Mouse (Mus musculus): Measurements from ENCODE around the gene Hmmr.
"Not testable (repeated sequence)": the region's sequence is repeated elsewhere in the genome, so short reads cannot be mapped to it uniquely, and the experiment has no call there.

Hmmr gene

GRCm38 (mm10) chr11:40733339-40734174, at the start of gene Hmmr, which contains the start of gene Nudcd2:
TSS of gene Hmmr (minus strand) at chr11:40733422.
TSS of gene Nudcd2 (plus strand) at chr11:40733667.
- peak; percentile 99 for DNase-seq

GRCm38 (mm10) chr11:40781857-40782256, 48.6 kb upstream of the Hmmr start:
- no peak for DNase-seq

- peak; percentile 66 for DNase-seq
Measured at GRCm38 (mm10) chr11:40775315-40776269, 42.4 kb upstream of the Hmmr start.

GRCm38 (mm10) chr11:40764690-40765089, 31.5 kb upstream of the Hmmr start:
- no peak for DNase-seq

GRCm38 (mm10) chr11:40763395-40763794, 30.2 kb upstream of the Hmmr start:
- peak; percentile 43 for DNase-seq

GRCm38 (mm10) chr11:40759896-40760295, 26.7 kb upstream of the Hmmr start:
- DNase-seq: no peak

- peak; percentile 4 for DNase-seq
Measured at GRCm38 (mm10) chr11:40755968-40756367, 22.7 kb upstream of the Hmmr start.

- DNase-seq: peak; percentile 98
Measured at GRCm38 (mm10) chr11:40755109-40755627, 21.9 kb upstream of the Hmmr start, which contains the start of gene Ccng1. TSS of gene Ccng1 (minus strand) at chr11:40755311.

- DNase-seq: no peak
Measured at GRCm38 (mm10) chr11:40754664-40755107, 21.5 kb upstream of the Hmmr start.

- no peak for DNase-seq
Measured at GRCm38 (mm10) chr11:40753836-40754235, 20.6 kb upstream of the Hmmr start.

- no peak for DNase-seq
Measured at GRCm38 (mm10) chr11:40747716-40748115, 14.5 kb upstream of the Hmmr start.

- DNase-seq: no peak
Measured at GRCm38 (mm10) chr11:40746361-40746760, 13.1 kb upstream of the Hmmr start.

GRCm38 (mm10) chr11:40744348-40744747, 11.1 kb upstream of the Hmmr start:
- no peak for DNase-seq

GRCm38 (mm10) chr11:40741605-40742262, 8.5 kb upstream of the Hmmr start:
- no peak for DNase-seq

GRCm38 (mm10) chr11:40737369-40737768, 4.1 kb upstream of the Hmmr start:
- DNase-seq: no peak

- peak; percentile 34 for DNase-seq
Measured at GRCm38 (mm10) chr11:40734251-40734752, 1.1 kb upstream of the Hmmr start.

GRCm38 (mm10) chr11:40732997-40733338, 254 bp downstream of the Hmmr start:
- DNase-seq: no peak

GRCm38 (mm10) chr11:40718324-40718723, 14.9 kb downstream of the Hmmr start:
- DNase-seq: no peak

- DNase-seq: peak; percentile 8
Measured at GRCm38 (mm10) chr11:40715524-40715923, 17.7 kb downstream of the Hmmr start.

GRCm38 (mm10) chr11:40713858-40714257, 19.4 kb downstream of the Hmmr start:
- DNase-seq: no peak

- not testable (repeated sequence) for DNase-seq
Measured at GRCm38 (mm10) chr11:40709899-40710298, 23.3 kb downstream of the Hmmr start.

- DNase-seq: no peak
Measured at GRCm38 (mm10) chr11:40695103-40695502, 38.1 kb downstream of the Hmmr start, which contains the start of gene Mat2b. TSS of gene Mat2b (minus strand) at chr11:40695203.
